Mouse (Mus musculus) adrenal gland, postnatal 14 days (tissue): Measurements from ENCODE around the gene Prkacb. TPM values are rescaled to one million over a fixed set of nuclear protein-coding genes. Genes with fewer than 3 reads are reported as not detected.
A peak's percentile ranks its signal among the peaks of the same experiment; 100 is the strongest.

Experiments used
- DNase-seq: peaks from one replicate; pipeline ENCODE4 v3.0.0; 2021; ENCODE audit warnings: mixed read lengths
- total RNA-seq: library from RNA; stranded (reverse); gene quantifications from 2 replicates; pipeline ENCODE4 v1.2.3, GENCODE M21; 2021

The Prkacb gene
- total RNA-seq, 1 experiment from 2014 or later: 103 TPM

GRCm38 (mm10) chr3:146723037-146723436, 89.8 kb downstream of the Prkacb start:
- DNase-seq: no peak

DNA sequence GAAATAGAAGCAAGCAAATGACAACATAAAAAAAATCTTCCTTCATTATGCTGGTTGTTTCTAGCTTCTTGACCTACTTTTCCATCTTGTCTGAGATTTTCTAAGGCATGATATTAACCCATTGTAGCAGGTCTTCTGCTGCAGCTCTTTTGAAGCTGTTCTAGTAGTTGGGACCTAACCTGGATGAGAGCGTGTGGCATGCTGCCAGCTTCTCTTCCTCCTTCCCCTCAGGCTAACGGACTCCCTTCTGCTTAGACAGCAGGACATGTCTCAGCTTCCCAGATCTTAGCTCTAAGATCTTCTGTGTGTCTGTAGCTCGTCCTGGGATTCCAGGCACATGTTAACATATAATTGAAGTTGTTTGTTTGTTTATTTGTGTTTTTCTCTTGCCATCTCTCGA, 93.1 kb downstream of the Prkacb start:
- DNase-seq: no peak

DNA sequence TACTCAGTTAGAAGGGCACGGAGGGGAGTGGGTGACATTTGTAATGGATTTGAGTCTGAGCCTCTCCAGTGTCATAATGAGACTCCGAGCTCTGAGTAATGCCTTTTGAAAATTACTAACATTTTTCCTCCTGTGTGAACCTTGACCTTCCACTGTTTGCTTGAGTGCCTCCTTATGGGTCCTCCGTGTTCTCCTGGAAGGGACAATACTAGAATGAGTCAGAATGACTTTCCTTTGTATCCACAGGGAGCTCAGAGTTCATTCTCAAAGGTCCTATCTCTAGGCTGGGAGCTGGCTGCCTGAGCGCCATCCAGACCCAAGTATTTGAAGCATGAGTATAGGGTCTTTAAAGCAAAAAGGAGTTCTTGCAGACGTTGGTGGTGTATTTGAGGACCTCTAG, 94.5 kb downstream of the Prkacb start:
- DNase-seq: no peak

DNA sequence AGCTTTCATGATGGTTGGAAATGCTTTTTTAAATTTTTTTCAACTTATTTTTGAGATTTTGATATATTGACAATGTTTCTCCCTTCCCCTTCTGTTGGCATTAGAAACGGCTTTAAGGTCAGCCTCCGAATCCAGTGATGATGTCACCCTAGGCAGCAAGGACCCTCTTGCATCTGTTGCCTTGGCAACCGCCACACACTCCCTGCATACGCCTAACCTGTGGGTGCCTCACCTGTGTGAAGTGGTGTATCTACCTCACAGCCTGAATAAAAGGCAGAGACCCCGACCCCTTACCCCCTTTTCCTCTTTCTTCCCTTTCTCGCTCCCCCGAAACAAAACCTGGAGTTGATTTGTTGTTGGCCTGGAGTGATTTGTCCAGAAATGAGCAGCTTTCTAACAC, 100.5 kb downstream of the Prkacb start:
- no peak for DNase-seq

DNA sequence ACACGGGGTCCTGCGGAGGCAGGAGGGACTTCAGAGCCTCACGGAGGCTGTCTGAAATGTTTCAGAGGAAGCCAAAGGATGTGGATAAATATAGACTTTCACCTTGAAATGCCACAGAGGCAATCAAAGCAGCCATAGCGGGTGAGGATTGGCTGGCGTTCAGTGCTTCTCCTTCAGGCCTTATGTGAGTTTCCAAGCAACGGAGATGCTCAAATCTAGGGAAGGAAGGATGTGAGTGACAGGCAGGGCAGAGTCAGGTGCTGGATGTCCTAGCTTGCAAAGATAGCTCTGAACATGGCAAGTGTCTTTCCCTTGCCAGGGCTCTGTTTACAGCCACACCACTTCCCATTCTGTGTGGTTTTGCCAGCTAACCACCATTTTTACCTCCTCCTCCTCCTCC, 101.2 kb downstream of the Prkacb start:
- peak; percentile 13 for DNase-seq

GRCm38 (mm10) chr3:146711084-146711483, 101.7 kb downstream of the Prkacb start:
- DNase-seq: no peak

DNA sequence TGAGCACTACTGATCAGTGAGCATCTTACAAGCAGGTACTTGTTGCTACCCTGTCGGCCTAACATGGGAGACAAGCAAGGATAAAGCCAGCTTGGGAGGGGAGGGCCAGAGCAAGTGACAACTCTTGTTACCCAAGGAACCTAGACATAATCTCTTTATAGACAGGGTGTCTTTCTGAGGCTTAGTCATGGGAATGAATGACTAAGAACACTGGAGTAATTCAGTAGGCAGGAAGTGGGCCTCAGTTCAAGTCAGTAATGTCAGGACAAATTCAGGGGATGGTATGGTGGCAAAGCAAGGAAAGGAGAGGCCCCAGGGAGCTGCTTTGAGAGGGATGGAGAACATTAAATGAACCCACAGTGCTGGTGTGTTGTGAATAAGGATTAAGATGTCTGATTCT, 103.7 kb downstream of the Prkacb start:
- DNase-seq: no peak

- DNase-seq: no peak
Observed at GRCm38 (mm10) chr3:146708381-146708780, 104.4 kb downstream of the Prkacb start.

GRCm38 (mm10) chr3:146704099-146704498, 108.7 kb downstream of the Prkacb start:
- no peak for DNase-seq

- no peak for DNase-seq
Observed at GRCm38 (mm10) chr3:146700051-146700450, 112.7 kb downstream of the Prkacb start.

DNA sequence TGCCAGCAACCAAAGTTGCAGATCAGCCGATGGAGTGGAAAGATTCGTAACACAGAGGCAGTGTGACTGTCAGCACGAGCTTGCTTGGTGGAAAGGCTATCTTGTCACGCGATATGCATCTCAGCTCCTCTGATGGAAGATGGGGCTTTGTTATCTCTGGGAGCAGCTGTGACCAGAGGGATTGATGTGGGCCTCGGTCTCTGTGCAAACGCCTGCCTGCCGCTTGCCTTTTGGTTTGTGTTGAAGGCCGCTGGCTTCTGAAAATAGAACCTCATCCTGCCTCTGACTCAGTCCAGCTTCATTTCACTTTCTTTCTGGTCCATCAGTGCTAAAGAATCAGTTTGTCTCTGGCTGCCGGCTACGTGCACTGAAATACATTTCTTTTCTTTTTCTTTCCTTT, 113.8 kb downstream of the Prkacb start:
- DNase-seq: peak; percentile 57

DNA sequence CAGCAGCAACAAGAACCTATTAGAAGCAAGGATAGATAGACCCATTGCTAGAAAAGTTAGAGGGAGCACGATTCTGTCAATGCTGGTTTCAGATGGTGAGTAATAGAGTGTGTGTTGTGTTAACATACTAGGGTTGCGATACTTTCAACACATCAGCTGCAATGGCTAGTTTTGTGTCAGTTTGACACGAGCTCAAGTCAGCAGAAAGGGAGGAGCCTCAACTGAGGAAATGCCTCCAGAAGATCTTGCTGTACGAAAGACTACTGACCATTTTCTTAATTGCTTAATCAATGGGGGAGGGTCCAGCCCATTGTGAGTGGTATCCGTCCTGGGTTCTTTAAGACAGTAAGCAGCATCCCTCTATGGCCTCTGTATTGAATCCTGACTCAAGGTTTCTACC, 120.2 kb downstream of the Prkacb start:
- no peak for DNase-seq

DNA sequence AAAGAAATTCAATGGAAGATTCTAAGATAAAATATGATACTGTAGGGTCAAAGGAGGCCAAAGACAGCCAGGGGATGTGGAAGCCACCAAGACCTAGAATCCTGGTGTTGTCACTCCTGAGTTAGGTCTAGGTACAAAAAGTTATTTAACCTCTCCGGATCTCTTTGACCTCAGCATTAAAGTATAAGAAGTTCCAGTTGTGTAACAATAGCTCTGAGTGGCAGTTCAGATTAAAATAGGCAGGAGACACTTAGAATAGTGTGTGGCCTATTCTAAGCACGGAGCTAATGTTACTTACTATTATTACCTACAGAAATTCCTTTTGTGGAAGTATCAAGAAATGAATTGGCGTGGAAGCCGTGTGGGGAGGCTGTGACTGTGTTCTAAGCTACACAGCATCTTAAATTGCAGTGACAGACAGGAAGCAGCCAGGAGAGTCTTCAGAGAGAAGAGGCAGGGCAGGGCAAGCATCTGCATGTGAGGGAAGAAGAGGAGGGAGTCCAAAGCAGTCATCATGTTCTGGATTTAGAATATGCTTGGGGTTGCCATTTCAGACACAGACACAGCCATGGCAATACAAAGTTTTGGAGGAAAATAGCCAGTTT, 125.6 kb downstream of the Prkacb start:
- DNase-seq: no peak

- DNase-seq: no peak
Observed at GRCm38 (mm10) chr3:146686428-146686827, 126.4 kb downstream of the Prkacb start.

DNA sequence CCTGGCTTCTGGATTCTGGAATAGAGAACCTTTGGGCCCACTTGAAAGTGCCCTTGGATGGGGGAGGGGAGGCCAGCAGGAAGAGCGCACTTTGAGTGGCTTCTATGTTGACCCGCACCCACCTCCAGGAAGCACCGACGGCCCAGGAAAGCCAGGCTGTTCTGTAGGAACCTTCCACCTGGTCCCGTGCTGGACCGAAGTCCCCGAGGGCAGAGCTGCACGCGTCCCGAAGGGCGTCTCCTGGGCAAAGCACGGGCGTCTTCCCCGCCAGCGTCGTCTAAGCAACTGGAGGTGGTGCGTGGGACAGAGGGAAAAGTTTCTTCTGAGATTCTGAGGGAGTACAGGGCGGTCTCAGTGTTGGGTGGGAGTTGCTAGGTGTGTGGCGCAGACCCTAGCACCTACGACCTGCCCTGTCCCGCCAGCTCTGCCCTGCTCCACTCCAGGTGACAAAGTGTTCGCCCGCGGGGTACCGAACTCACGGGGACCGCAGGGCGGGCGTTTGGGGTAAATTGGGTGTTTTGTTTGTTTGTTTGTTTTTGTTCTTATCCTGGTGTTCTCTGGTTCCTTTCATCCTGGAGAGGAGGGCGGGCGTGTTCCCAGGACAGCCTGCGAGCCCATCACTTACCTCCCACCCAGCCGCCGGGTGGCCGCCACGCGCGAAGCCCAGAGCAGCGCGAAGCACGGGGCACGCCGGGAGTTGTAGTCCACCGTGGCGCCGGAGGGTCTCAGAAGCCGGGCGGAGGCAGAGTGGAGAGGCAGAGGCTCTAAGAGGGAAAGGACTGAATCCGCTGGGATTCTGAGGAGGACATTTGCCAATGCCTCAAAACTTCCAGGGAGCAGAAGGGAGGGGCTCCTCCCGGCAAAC, 127.7 kb downstream of the Prkacb start, which contains the start of gene Samd13:
Gene Samd13 (minus strand): TSS at position 782 of the 865 bp plus-strand sequence.
- peak; percentile 71 for DNase-seq

- DNase-seq: no peak
Observed at GRCm38 (mm10) chr3:146683095-146683494, 129.7 kb downstream of the Prkacb start.

GRCm38 (mm10) chr3:146682140-146682651, 130.6 kb downstream of the Prkacb start:
- peak; percentile 70 for DNase-seq

- no peak for DNase-seq
Observed at GRCm38 (mm10) chr3:146681696-146682095, 131.1 kb downstream of the Prkacb start.

DNA sequence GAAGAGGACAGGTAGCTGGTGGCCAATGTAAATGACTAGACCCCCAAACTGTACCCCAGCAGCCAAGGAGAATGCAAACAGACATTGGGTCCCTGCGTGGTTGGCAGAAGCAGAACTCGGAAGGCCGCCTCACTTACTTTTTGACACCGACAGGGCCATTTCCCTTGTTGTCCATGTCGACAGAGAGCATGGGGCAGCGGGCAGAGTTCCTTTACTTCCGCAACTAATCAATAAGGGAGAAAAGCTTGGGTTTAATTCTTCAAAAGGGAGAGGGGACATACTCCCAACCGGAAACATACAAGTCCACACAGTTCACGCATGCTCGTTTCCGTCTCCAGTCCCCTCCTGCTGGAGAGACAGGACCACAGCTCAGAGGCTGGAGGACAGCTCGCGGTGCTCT, 132.2 kb downstream of the Prkacb start:
- no peak for DNase-seq

GRCm38 (mm10) chr3:146679646-146680045, 133.1 kb downstream of the Prkacb start:
- DNase-seq: no peak
